Mouse (Mus musculus) bone marrow macrophage, adult 2 months (primary cell): ENCODE data around the gene Bcap31. TPM values are rescaled to one million over a fixed set of nuclear protein-coding genes. Genes with fewer than 3 reads are reported as not detected.

ENCODE experiments used
- H3K27ac ChIP-seq: 2 replicates; pipeline ENCODE4 v1.5.1; 2012; ENCODE audit warnings: low read depth, low read length; ENCODE audit not compliant: insufficient read depth
- H3K4me1 ChIP-seq: 2 replicates; pipeline ENCODE4 v1.6.1; 2012; ENCODE audit warnings: low read length; ENCODE audit not compliant: control insufficient read depth, insufficient read depth
- H3K4me3 ChIP-seq: 2 replicates; pipeline ENCODE4 v1.5.1; 2012; ENCODE audit warnings: mild to moderate bottlenecking, low read length, moderate library complexity; ENCODE audit not compliant: insufficient read depth
- CTCF ChIP-seq: IDR thresholded peaks from 2 replicates; pipeline ENCODE4 v1.5.1; 2012; ENCODE audit warnings: low read depth, mild to moderate bottlenecking, low read length, moderate library complexity
- POLR2A ChIP-seq: IDR thresholded peaks from 2 replicates; pipeline ENCODE4 v1.6.1; 2012; ENCODE audit warnings: mild to moderate bottlenecking, low read depth, low read length, borderline replicate concordance
- polyA plus RNA-seq: library from polyadenylated mRNA; stranded (reverse); fragments of >200 nt; gene quantifications from 2 replicates; pipeline ENCODE4 v1.2.4, GENCODE M21; 2012; ENCODE audit not compliant: missing spikeins, insufficient read depth, insufficient read length

Bcap31 gene
- polyA plus RNA-seq, 1 experiment = 212 TPM

DNA sequence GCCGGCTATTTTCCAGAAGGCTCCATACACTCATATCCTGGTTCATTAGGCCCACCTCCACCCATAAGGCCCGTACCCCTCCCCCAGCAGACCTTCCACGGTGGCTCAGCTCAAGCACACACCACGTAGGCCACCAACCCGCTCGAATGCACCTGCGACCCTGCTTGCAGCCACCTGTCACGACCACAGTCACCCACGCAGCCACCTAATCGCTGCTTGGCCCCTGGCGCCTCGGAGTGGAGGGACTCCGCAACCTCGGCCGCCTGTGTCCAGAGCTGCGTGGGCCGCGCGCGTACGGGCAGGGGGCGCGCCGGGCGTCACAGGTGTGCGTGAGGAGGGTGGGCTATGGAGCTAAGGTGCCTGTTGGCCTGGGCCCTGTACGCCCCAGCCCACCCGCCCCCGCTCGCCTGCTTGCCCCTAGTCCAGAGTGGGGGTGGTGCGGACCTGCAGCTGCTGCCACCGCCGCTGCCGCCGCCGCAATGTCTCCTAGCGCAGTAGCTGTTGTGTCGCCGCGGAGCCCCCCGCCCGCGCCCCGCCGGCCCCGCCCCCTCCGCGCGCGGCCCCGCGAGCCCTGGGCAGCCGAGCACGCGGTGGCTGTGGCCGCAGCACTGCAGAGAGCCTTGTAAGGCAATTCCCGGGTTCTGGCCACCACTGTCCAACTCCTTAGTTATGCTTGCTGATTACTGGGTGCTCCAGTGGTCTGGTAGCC lies 56.2 kb downstream of the Bcap31 start, which contains the start of gene Pnck:
Gene Pnck, minus strand, starts transcription at position 543 of the 709 bp plus-strand sequence.
- peaks cover 15% of the 10 kb centered on the region for H3K4me1 ChIP-seq
- no peak within 1 kb of the TSS for H3K27ac ChIP-seq
- no peak within 1 kb of the TSS for H3K4me3 ChIP-seq
- TF ChIP-seq POLR2A (no peak), CTCF (no peak)

DNA sequence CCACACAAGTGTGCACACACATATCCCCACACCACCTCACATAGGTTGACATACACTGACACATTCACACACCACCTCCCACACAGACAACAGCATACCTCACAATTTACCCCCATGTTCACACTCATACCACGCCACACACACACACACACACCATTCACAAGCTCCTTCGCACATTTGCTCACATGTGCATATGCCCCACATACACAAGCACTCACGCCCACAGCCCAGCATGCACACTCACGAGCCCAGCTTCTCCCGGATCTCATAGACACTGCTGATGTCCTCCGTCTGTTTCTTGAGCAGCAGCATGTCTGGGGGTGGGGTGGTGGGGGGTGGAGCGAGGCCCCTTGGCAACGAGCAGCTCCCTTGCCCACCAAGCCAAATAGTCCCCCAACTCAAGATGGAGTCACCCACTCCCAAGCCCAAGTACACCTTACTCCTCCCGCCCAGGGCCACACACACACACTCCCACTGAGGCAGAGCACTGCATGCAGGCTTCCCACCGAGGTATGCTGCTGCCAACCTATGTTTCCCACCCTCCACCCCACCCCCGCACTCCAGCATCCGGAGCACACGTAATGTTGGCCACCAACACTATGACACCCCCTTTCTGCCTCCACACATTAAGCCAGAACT lies 56.9 kb downstream of the Bcap31 start:
- Histone ChIP-seq H3K4me1 (peaks cover 15% of the 10 kb centered on the region), H3K4me3 (no peak overlapping the region), H3K27ac (no peak overlapping the region)
- no peak for TF ChIP-seq CTCF
- no peak for TF ChIP-seq POLR2A

DNA sequence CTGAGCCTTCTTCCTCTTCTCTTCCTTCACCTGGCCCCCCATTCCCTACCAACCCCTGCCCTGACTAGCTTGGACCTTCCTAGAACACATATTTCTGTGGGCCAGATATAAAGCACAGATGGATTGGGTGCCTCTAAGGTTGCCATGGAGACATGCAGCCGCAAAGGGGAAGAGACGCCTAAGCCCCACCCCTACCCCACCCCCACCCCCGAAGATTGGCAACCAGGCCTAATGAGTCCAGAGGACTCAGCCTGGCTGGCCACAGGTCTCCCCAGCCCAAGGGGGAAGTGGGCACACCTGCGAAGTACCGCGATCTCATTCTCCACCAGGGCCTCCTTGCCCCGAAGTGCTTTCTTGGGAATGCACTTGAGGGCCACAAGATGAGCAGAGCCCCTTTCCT lies 57.6 kb downstream of the Bcap31 start:
- Histone ChIP-seq H3K4me3 (no peak overlapping the region), H3K27ac (no peak overlapping the region), H3K4me1 (peaks cover 15% of the 10 kb centered on the region)
- no peak for TF ChIP-seq CTCF
- no peak for TF ChIP-seq POLR2A

DNA sequence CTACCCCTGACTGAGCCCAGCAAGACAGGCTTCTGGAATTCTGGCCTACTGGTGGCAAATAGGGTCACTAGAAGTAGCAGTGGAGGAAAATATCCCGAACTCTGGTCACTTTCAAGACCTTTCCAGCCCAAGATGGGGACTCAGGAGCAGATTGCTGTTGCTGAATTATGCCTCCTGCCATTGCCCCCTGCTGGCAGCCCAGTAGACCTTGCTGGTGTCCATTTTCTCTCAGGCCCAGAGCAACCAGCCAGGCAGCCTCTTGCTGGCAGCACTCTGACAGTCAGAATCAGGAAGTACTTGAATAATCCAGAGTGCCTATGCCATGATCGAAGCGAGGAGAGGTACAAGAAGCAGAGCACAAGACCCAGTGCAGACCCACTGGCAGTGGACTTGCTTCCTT lies 60.4 kb downstream of the Bcap31 start:
- H3K4me1 ChIP-seq = peaks cover 15% of the 10 kb centered on the region
- TF ChIP-seq POLR2A = no peak
- peak; percentile 49 for TF ChIP-seq CTCF
- H3K27ac ChIP-seq = peak overlapping the region; percentile 29
- no peak overlapping the region for H3K4me3 ChIP-seq

DNA sequence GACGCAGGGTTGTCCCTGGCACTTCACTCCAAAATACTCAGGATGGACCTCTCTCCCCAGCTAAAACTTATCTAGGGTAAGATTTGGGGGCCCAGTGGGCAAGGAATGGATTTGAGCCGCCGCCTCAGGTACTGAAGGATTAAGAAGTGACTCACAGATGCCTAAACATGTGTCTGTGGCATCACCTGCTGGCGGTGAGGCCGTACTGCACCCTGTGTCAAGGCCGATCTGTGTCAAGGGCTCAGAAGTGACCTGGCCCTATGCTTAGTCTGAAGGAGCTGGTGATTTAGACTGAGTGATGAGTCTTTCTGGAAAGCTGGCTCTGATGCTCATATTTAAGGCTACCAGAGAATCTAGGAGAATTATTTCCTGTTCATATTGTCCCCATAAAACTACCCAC lies 61.8 kb downstream of the Bcap31 start:
- TF ChIP-seq POLR2A (no peak), CTCF (peak; percentile 81)
- no peak overlapping the region for H3K4me3 ChIP-seq
- peaks cover 15% of the 10 kb centered on the region for H3K4me1 ChIP-seq
- H3K27ac ChIP-seq = no peak overlapping the region

DNA sequence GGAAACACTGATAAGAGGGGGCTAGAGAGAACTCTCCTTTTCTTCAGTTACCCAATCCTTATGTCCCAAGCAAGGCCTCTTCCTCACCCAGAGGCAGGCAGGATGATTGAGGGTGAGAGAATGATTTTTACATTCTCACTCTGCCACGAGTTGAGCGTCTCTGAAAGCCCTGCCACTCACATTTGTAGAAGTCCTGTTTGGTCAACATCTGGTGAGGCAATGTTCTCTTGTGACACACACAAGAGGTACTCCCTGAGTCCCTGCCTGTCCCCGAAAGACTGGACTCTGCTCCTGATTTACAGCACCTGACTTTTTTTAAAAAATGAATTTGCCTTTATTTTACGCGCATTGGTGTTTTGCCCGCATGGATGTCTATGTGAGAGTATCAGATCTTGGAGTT lies 62.6 kb downstream of the Bcap31 start:
- H3K27ac ChIP-seq = no peak overlapping the region
- peaks cover 10% of the 10 kb centered on the region for H3K4me1 ChIP-seq
- no peak overlapping the region for H3K4me3 ChIP-seq
- TF ChIP-seq CTCF (no peak), POLR2A (no peak)

DNA sequence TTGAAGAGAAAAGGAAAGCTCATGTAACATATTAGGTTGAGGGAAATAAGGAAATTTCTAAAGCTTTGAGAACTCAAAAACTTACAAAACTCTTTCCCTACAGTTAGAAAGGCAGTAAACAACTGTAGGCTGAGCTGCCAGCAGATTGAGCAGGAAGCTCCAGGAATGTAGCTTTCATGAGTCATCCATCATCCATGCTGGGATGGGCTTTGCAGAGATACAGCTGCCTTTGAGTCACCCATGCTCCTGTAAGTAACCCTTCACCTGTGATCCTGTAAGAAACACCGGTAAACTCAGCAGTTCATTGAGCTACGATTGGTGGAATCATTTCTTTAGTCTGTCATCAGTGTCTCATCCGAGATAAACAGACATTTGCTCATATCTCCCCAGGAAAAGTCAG lies 65.1 kb downstream of the Bcap31 start:
- H3K27ac ChIP-seq = no peak overlapping the region
- TF ChIP-seq CTCF = no peak
- TF ChIP-seq POLR2A = no peak
- no peak overlapping the region for H3K4me3 ChIP-seq
- peaks cover 3% of the 10 kb centered on the region for H3K4me1 ChIP-seq

DNA sequence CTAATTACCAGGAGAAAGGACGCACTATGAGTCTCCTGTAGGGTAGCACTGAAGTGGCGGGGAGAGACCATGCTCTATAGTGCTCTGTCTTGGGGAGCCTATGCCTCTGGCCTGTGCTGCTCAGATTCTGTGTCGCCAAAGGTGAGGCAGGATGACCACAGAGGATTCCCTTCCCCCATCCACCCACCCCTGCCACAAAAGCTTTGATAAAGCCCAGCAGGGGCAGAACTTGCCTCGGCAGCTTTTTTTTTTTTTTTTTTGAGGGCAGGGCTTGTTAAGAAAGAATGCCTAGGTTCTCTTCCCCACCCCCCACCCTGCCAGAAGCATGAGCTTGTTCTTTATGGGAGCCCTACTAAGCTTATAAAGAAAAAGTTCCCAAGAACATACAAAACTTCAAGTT lies 70.9 kb downstream of the Bcap31 start:
- no peak overlapping the region for H3K4me3 ChIP-seq
- no peak for TF ChIP-seq POLR2A

DNA sequence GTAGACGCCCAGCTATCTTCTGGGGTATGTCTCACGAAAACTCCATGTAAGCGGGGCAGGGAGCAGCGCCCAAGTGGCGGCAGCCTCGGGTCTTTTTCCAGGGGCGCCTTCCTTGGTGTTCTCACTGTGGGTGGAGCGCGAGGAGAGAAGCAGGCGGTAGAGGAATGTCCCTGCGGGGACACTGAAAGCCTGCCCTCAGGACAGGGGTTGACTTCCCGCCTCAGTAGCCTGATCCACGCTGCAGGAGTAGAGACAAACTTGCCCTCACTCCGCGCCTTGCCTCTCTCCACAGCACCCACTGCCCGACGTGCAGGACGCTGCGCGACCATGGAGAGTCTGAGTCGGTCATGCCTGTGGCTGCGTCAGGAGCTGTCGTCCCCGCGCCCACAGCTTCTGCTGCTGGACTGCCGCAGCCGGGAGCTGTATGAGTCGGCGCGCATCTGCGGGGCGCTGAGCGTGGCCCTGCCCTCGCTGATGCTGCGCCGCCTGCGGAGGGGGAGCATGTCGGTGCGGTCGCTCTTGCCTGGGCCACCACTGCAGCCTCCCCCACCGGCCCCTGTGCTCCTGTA lies 76.0 kb downstream of the Bcap31 start:
- no peaks in the 10 kb centered on the region for H3K4me1 ChIP-seq
- TF ChIP-seq POLR2A (no peak), CTCF (no peak)
- no peak overlapping the region for H3K27ac ChIP-seq
- peak overlapping the region; percentile 68 for H3K4me3 ChIP-seq

More for the DNA sequence above, 70.9 kb downstream of the Bcap31 start:
- Histone ChIP-seq H3K27ac (no peak overlapping the region), H3K4me1 (no peaks in the 10 kb centered on the region)

DNA sequence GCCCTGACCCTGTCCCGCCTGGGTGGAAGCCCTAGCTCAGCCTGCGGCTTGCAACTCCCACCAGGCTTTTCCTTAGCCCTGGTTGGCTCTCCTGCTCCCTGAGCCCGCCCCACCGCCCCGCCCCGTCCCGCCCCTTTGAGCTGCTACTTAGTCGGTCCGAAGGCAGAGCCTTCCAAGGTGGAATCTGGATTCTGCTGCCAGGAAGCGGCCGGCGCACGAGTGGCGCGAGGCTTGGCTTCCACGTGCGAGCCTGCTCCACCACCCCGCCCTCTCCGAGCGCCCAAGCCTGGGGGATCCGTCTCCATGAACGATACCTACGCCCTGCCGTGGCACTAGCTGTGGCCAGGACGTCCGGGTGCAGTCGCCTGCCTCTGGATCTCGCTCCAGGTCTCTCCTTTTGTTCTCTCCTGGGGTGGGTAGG lies 76.7 kb downstream of the Bcap31 start, which contains the start of gene Dusp9:
Gene Dusp9, plus strand, starts transcription at position 165 of the 421 bp plus-strand sequence.
- Histone ChIP-seq H3K4me3 (peak within 1 kb of the TSS; percentile 68), H3K4me1 (no peaks in the 10 kb centered on the region), H3K27ac (no peak within 1 kb of the TSS)
- TF ChIP-seq CTCF (no peak), POLR2A (no peak)
